Mouse (Mus musculus) MEL (cell line): ENCODE data around the gene Sdccag8.

Experiments used
- BHLHE40 ChIP-seq: IDR thresholded peaks from 2 replicates; pipeline ENCODE4 v1.6.1; 2012; ENCODE audit warnings: low read depth, mild to moderate bottlenecking, inconsistent platforms, low read length, improper control_type of control experiment, borderline replicate concordance
- CTCF ChIP-seq, 3 experiments: IDR thresholded peaks in 2 of 3; conservative IDR thresholded peaks in 1 of 3; 2 replicates each; pipeline ENCODE4 v1.5.1; 2011 to 2012; ENCODE audit warnings: low read length in 3 of 3, low read depth in 2 of 3, mild to moderate bottlenecking in 2 of 3, improper control_type of control experiment in 1 of 3, inconsistent platforms in 1 of 3, mixed read lengths in 1 of 3, moderate library complexity in 1 of 3; ENCODE audit not compliant: control insufficient read depth in 1 of 3, insufficient read depth in 1 of 3, poor library complexity in 1 of 3, severe bottlenecking in 1 of 3
- EP300 ChIP-seq, 2 experiments: IDR thresholded peaks; 2 replicates each; pipeline ENCODE4 v1.6.1; 2011; ENCODE audit warnings: improper control_type of control experiment in 2 of 2, low read length in 2 of 2, low read depth in 1 of 2, mild to moderate bottlenecking in 1 of 2
- HCFC1 ChIP-seq: IDR thresholded peaks from 2 replicates; pipeline ENCODE4 v1.6.1; 2012; ENCODE audit warnings: low read depth, mild to moderate bottlenecking, inconsistent platforms, low read length, improper control_type of control experiment, moderate library complexity
- SIN3A ChIP-seq: IDR thresholded peaks from 2 replicates; pipeline ENCODE4 v1.6.1; 2012; ENCODE audit warnings: low read length, improper control_type of control experiment, inconsistent platforms

DNA sequence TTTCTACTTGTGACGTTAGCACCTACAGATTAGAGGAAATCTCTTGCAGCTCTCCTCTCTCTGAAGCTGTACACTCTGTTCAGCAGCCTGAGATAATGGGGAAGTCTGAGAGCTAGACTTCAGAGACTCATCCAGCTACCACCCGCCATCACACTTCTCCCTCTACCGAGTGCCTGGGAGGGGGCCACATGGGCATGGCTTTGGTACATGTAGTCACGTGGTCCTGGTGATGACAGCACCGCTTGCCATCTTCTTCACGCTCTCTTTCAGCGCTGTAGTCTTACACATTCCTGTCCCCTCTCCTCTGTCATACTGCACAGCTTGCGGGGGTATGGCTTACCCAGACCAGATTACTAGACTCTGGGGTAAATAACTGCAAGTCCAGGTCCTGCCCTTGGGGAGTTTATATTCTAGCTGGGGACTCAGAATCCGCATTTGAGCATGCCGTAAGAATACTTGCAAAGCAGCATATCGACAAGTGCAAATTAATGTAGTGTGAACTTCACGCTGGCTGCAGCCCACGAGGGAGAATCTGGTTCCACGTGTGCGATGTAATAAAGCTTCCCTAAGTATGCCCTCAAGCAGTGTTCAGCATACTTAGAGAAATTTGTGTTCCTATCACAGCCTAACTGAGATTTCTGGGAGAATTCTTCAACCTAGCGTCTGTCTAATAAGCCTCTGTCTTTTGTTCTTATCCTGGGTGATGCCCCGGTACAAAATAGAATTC is 70.9 kb downstream of the Sdccag8 start:
- TF ChIP-seq EP300 (IDR thresholded peaks at IDR 0.05; ENCODE audit: low read depth in 1 of 2, low read length in 2 of 2) (no peak), HCFC1 (no peak), CTCF (IDR thresholded peaks at IDR 0.05 in 2 of 3, conservative IDR thresholded peaks at IDR 0.05 in 1 of 3; ENCODE audit: control insufficient read depth in 1 of 3, insufficient read depth in 1 of 3, low read depth in 2 of 3, low read length in 3 of 3, poor library complexity in 1 of 3, severe bottlenecking in 1 of 3) (no peak), SIN3A (no peak), BHLHE40 (no peak)
